Mouse (Mus musculus): ENCODE measurements around the gene Baiap2. TPM values are rescaled to one million over a fixed set of nuclear protein-coding genes. Genes with fewer than 3 reads are reported as not detected.

The Baiap2 gene
- polyA plus RNA-seq, 1 experiment: 78.1 TPM

GRCm38 (mm10) chr11:119975739-119976501 is 33.4 kb downstream of the Baiap2 start:
- H3K27me3 ChIP-seq (replicated peaks; ENCODE audit: control insufficient read depth, insufficient read depth, low read length): no peaks in the 10 kb centered on the region
- H3K4me1 ChIP-seq (ENCODE audit: control insufficient read depth, insufficient read depth, low read length): peaks cover 12% of the 10 kb centered on the region; the same call in 1 of the 2 replicates
- WGBS: 68% methylated on average over 8 of the region's 8 CpGs
- TF ChIP-seq CTCF (conservative IDR thresholded peaks at IDR 0.05; ENCODE audit: insufficient read depth, insufficient read length, low read depth, low read length) (no peak), POLR2A (IDR thresholded peaks at IDR 0.05; ENCODE audit: low read depth, low read length) (no peak)
- DNase-seq: no peak
- no peaks in the 10 kb centered on the region for H3K36me3 ChIP-seq (ENCODE audit: control insufficient read depth, insufficient read depth, low read length)
- no peak overlapping the region for H3K4me3 ChIP-seq (ENCODE audit: insufficient read depth, low read depth, low read length)
- H3K27ac ChIP-seq (ENCODE audit: insufficient read depth, low read depth, low read length): no peak overlapping the region

- Histone ChIP-seq H3K36me3 (ENCODE audit: control insufficient read depth, insufficient read depth, low read length) (no peaks in the 10 kb centered on the region), H3K27me3 (replicated peaks; ENCODE audit: control insufficient read depth, insufficient read depth, low read length) (no peaks in the 10 kb centered on the region), H3K4me1 (ENCODE audit: control insufficient read depth, insufficient read depth, low read length) (peaks cover 12% of the 10 kb centered on the region; the same call in 1 of the 2 replicates), H3K4me3 (ENCODE audit: insufficient read depth, low read depth, low read length) (no peak overlapping the region), H3K27ac (ENCODE audit: insufficient read depth, low read depth, low read length) (no peak overlapping the region)
- no peak for TF ChIP-seq CTCF (conservative IDR thresholded peaks at IDR 0.05; ENCODE audit: insufficient read depth, insufficient read length, low read depth, low read length)
- no peak for TF ChIP-seq POLR2A (IDR thresholded peaks at IDR 0.05; ENCODE audit: low read depth, low read length)
- DNase-seq: peak; percentile 64
- WGBS: 64% methylated on average over 4 of the region's 4 CpGs
These were observed 36.1 kb downstream of the Baiap2 start for GRCm38 (mm10) chr11:119978701-119979100.

GRCm38 (mm10) chr11:119979596-119980385 is 37.2 kb downstream of the Baiap2 start:
- H3K36me3 ChIP-seq (ENCODE audit: control insufficient read depth, insufficient read depth, low read length): no peaks in the 10 kb centered on the region
- no peaks in the 10 kb centered on the region for H3K27me3 ChIP-seq (replicated peaks; ENCODE audit: control insufficient read depth, insufficient read depth, low read length)
- H3K27ac ChIP-seq (ENCODE audit: insufficient read depth, low read depth, low read length): peak overlapping the region; percentile 11; the same call in 1 of the 2 replicates
- peak; percentile 84 for DNase-seq
- TF ChIP-seq POLR2A (IDR thresholded peaks at IDR 0.05; ENCODE audit: low read depth, low read length): no peak
- TF ChIP-seq CTCF (conservative IDR thresholded peaks at IDR 0.05; ENCODE audit: insufficient read depth, insufficient read length, low read depth, low read length): no peak
- WGBS: 59% methylated on average over 10 of the region's 10 CpGs
- H3K4me1 ChIP-seq (ENCODE audit: control insufficient read depth, insufficient read depth, low read length): peaks cover 12% of the 10 kb centered on the region; the same call in 1 of the 2 replicates
- no peak overlapping the region for H3K4me3 ChIP-seq (ENCODE audit: insufficient read depth, low read depth, low read length)

- no peak for DNase-seq
- TF ChIP-seq POLR2A (IDR thresholded peaks at IDR 0.05; ENCODE audit: low read depth, low read length) (no peak), CTCF (conservative IDR thresholded peaks at IDR 0.05; ENCODE audit: insufficient read depth, insufficient read length, low read depth, low read length) (no peak)
- Histone ChIP-seq H3K27ac (ENCODE audit: insufficient read depth, low read depth, low read length) (no peak overlapping the region), H3K4me3 (ENCODE audit: insufficient read depth, low read depth, low read length) (no peak overlapping the region), H3K4me1 (ENCODE audit: control insufficient read depth, insufficient read depth, low read length) (peaks cover 14% of the 10 kb centered on the region; the same call in 1 of the 2 replicates), H3K36me3 (ENCODE audit: control insufficient read depth, insufficient read depth, low read length) (no peaks in the 10 kb centered on the region), H3K27me3 (replicated peaks; ENCODE audit: control insufficient read depth, insufficient read depth, low read length) (no peaks in the 10 kb centered on the region)
- WGBS: 73% methylated on average over 3 of the region's 3 CpGs
These were observed 39.2 kb downstream of the Baiap2 start for GRCm38 (mm10) chr11:119981769-119982168.

- no peak for TF ChIP-seq CTCF (conservative IDR thresholded peaks at IDR 0.05; ENCODE audit: insufficient read depth, insufficient read length, low read depth, low read length)
- no peak for TF ChIP-seq POLR2A (IDR thresholded peaks at IDR 0.05; ENCODE audit: low read depth, low read length)
- H3K36me3 ChIP-seq (ENCODE audit: control insufficient read depth, insufficient read depth, low read length): no peaks in the 10 kb centered on the region
- DNase-seq: no peak
- H3K27me3 ChIP-seq (replicated peaks; ENCODE audit: control insufficient read depth, insufficient read depth, low read length): no peaks in the 10 kb centered on the region
- H3K4me3 ChIP-seq (ENCODE audit: insufficient read depth, low read depth, low read length): no peak overlapping the region
- WGBS: 84% methylated on average over 3 of the region's 3 CpGs
- H3K4me1 ChIP-seq (ENCODE audit: control insufficient read depth, insufficient read depth, low read length): peaks cover 15% of the 10 kb centered on the region
- H3K27ac ChIP-seq (ENCODE audit: insufficient read depth, low read depth, low read length): no peak overlapping the region
These were observed 39.7 kb downstream of the Baiap2 start for GRCm38 (mm10) chr11:119982236-119982635.

GRCm38 (mm10) chr11:119983151-119983550 is 40.6 kb downstream of the Baiap2 start:
- WGBS: 81% methylated on average over 2 of the region's 2 CpGs
- TF ChIP-seq CTCF (conservative IDR thresholded peaks at IDR 0.05; ENCODE audit: insufficient read depth, insufficient read length, low read depth, low read length) (no peak), POLR2A (IDR thresholded peaks at IDR 0.05; ENCODE audit: low read depth, low read length) (no peak)
- peak; percentile 50 for DNase-seq

More at GRCm38 (mm10) chr11:119983151-119983550, 40.6 kb downstream of the Baiap2 start:
- Histone ChIP-seq H3K36me3 (ENCODE audit: control insufficient read depth, insufficient read depth, low read length) (no peaks in the 10 kb centered on the region), H3K4me1 (ENCODE audit: control insufficient read depth, insufficient read depth, low read length) (peaks cover 24% of the 10 kb centered on the region), H3K4me3 (ENCODE audit: insufficient read depth, low read depth, low read length) (no peak overlapping the region), H3K27ac (ENCODE audit: insufficient read depth, low read depth, low read length) (no peak overlapping the region), H3K27me3 (replicated peaks; ENCODE audit: control insufficient read depth, insufficient read depth, low read length) (no peaks in the 10 kb centered on the region)

All from kidney, adult 2 months (tissue).